Mouse (Mus musculus) heart, postnatal 25 days (tissue): ENCODE results near the gene Myl12a. TPM values are rescaled to one million over a fixed set of nuclear protein-coding genes. Genes with fewer than 3 reads are reported as not detected.
A peak's percentile ranks its signal among the peaks of the same experiment; 100 is the strongest.
"Not testable (repeated sequence)": the region's sequence is repeated elsewhere in the genome, so short reads cannot be mapped to it uniquely, and the experiment has no call there.

Experiments
- DNase-seq: peaks from one replicate; pipeline ENCODE4 v3.0.0; 2022; ENCODE audit warnings: low spot score
- intact Hi-C: fragments of 180-260 bp; cut with DNase I; formaldehyde crosslinking; loops from one replicate; pipeline ENCODE4 v1.15.1; 2025
- total RNA-seq, 2 experiments: library from RNA; stranded (reverse); gene quantifications; 2 replicates each; pipeline ENCODE4 v1.2.3; 2021

Myl12a gene
- total RNA-seq, 2 experiments from 2014 or later = 944 to 988 TPM

DNA sequence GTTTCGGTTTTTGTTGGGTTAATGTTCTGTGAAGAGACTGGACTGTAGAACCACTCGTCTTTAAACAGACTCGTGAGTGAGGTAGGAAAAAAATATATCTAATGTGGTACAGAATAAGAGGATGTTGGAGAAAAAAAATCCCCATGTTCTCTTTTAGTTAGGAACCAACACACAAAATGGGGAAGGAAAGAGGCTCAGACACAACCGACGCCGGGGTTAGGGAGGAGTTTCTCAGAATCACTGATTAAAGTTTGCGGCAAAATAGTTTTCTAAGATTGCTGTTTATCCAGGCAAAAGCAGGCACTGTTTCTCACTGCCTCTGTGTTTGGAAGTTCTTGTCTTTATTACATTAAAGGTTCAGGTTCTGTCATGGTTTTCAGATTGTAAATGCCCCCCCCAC lies 36.6 kb downstream of the Myl12a start:
- intact Hi-C loops = loop anchor here (5.0 kb wide), 3 partner anchors 34 to 534 kb away; no protein-coding TSS in a partner anchor
- no peak for DNase-seq

GRCm38 (mm10) chr17:70965281-70965680 lies 37.4 kb downstream of the Myl12a start:
- intact Hi-C loops = loop anchor here (5.0 kb wide), 3 partner anchors 33 to 533 kb away; no protein-coding TSS in a partner anchor
- DNase-seq = no peak

GRCm38 (mm10) chr17:70963546-70963945 lies 39.1 kb downstream of the Myl12a start:
- intact Hi-C loops = not testable (repeated sequence)
- peak; percentile 84 for DNase-seq

DNA sequence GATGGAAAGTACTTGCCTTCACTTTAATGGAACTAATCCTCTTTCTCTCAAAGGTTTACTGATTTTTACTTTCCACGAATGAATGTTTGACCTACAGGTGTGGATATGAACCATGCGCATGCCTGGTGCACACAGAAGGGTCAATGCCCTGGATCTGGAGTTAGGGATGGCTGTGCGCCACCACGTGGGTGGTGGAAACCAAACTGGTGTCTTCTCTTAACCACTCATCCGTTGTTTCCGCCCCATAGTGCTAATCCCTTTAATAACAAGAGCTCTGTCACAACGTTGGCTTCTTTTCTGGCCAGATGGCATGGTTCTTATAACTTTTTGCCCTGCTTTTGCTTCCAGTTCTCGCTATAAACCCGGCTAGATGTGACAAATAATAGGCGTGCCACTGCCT lies 51.4 kb downstream of the Myl12a start:
- DNase-seq = no peak
- intact Hi-C loops = no loop called here

- no peak for DNase-seq
- intact Hi-C loops = no loop called here
Observed at GRCm38 (mm10) chr17:70949171-70949570, 53.5 kb downstream of the Myl12a start.

DNA sequence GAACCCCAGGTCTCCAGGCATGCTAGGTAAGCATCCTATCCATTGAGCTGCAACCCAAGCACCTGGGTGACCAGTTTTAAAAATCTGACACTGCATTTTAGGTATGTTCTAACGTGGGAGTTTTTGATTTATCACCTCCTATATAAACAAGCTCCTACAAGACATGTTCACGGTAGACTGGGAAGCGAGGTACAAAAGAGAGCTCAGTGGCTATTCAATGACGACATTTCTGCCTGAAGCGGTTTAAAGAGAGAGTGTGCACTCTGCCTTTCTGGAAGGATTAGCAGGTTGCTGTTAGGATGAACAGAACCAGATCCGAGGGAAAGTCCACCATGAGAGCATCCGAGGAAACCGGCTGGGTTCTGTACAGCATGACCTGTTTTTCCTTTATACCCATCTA lies 54.0 kb downstream of the Myl12a start:
- DNase-seq = no peak
- intact Hi-C loops = no loop called here

GRCm38 (mm10) chr17:70943779-70944178 lies 58.9 kb downstream of the Myl12a start:
- DNase-seq = no peak
- intact Hi-C loops = no loop called here

Other genes with a start within 250 kb of the Myl12a start
- gene Tgif1, start 149.3 kb downstream of the Myl12a start, total RNA-seq = 1 to 10 TPM; 5.3 to 7.6 TPM
- gene Myom1, start 245 bp downstream of the Myl12a start, total RNA-seq = 1,000 to 10,000 TPM; 1,192 to 1,218 TPM
- 1 to 10 TPM; 8.2 to 9.5 TPM for gene Lpin2, start 179.7 kb upstream of the Myl12a start, total RNA-seq